In the genomic region with DNA sequence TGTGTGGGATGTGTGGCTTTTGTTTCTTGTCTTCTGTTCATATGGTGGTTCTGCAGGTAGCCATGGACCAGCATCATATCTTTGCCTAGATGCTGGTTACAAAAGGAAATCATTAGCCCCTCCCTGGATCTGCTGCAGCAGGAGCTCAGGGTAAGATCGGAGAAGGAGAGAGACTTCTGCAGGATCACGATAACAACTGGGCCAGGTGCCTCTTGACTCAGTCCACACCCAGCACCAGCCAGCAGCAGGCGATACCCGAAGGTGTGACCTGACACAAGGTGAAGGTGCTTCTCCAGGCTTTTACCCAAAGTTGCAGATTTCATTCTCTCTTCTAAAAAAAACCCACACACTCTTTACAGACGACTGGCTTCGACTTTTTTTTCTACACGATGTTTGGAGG, we compare ENCODE assay signal across 9 mouse cellular contexts. TPM values are rescaled to one million over a fixed set of nuclear protein-coding genes. Genes with fewer than 3 reads are reported as not detected.
DNase-seq lines count a peak whose midpoint lies in the region; ATAC-seq and TF ChIP-seq lines count a peak whose summit lies in the region.
"Had no signal": no experiment of that assay in that cellular context is flagged by ENCODE, and none has a peak within 500 bp of the region (broad histone marks: within the 10 kb centered on the region; RNA-seq: fewer than 3 reads in every experiment).

No protein-coding gene starts in this region.

- peak overlapping the region; percentile 73 for H3K4me3 ChIP-seq in heart, embryonic 10.5 days
- H3K4me3 ChIP-seq in MEL (ENCODE audit: control insufficient read depth in 1 of 2, insufficient read depth in 1 of 2, low read depth in 2 of 2, low read length in 2 of 2) = peak overlapping the region in 1 of 2 experiments; percentile 92; a peak in 2 of 4 replicates
- H3K4me3 ChIP-seq in hindbrain, embryonic 10.5 days = peak overlapping the region; percentile 74
- peak overlapping the region; percentile 83 for H3K4me3 ChIP-seq in liver, postnatal 0 days (ENCODE audit: low read depth, low read length)

- H3K9ac ChIP-seq in MEL (ENCODE audit: control insufficient read depth, low read depth, low read length, poor library complexity, severe bottlenecking) = no peak overlapping the region
- H3K9ac ChIP-seq in liver, postnatal 0 days (replicated peaks) = peak overlapping the region; percentile 87

- ATAC-seq in liver, postnatal 0 days = peak; percentile 61

- peak overlapping the region; percentile 92 for H3K4me2 ChIP-seq in liver, postnatal 0 days (ENCODE audit: low read depth, low read length)

- H3K79me2 ChIP-seq in MEL (ENCODE audit: control insufficient read depth, insufficient read depth, low read length, poor library complexity) = peaks cover 70% of the 10 kb centered on the region

- no peak for TF ChIP-seq RAD21 in MEL (IDR thresholded peaks at IDR 0.05; ENCODE audit: low read depth, low read length)

- H3K27me3 ChIP-seq in heart, embryonic 10.5 days (ENCODE audit: insufficient read depth, poor library complexity, severe bottlenecking) = no peaks in the 10 kb centered on the region
- no peaks in the 10 kb centered on the region for H3K27me3 ChIP-seq in MEL (ENCODE audit: control insufficient read depth in 1 of 2, insufficient read depth in 2 of 2, low read length in 2 of 2)
- no peaks in the 10 kb centered on the region for H3K27me3 ChIP-seq in hindbrain, embryonic 10.5 days (ENCODE audit: insufficient read depth, poor library complexity, severe bottlenecking)
- H3K27me3 ChIP-seq in liver, postnatal 0 days (ENCODE audit: insufficient read depth, low read length) = no peaks in the 10 kb centered on the region

- no peak for TF ChIP-seq POLR2A in MEL (IDR thresholded peaks at IDR 0.05; ENCODE audit: control insufficient read depth in 1 of 2, insufficient read depth in 1 of 2, low read depth in 1 of 2, low read length in 2 of 2, poor library complexity in 1 of 2)

- peak; percentile 83 for DNase-seq in heart, embryonic 10.5 days (ENCODE audit: low spot score)
- DNase-seq in heart, adult 8-10 months (ENCODE audit: low spot score) = no peak
- peak; percentile 44 for DNase-seq in MEL (ENCODE audit: low read depth, low spot score)
- DNase-seq in hindbrain, embryonic 10.5 days (ENCODE audit: low spot score) = no peak
- DNase-seq in liver, postnatal 0 days = peak; percentile 52
- no peak for DNase-seq in ovary, postnatal 14 days (ENCODE audit: low spot score)
- DNase-seq in cerebellum, adult 8-10 months = no peak
- no peak for DNase-seq in retina, embryonic 14.5 days (ENCODE audit: low spot score)
- DNase-seq: cerebellum, adult 11-12 months had no signal

- peaks cover 38% of the 10 kb centered on the region for H3K36me3 ChIP-seq in heart, embryonic 10.5 days
- peaks cover 0 to 37% of the 10 kb centered on the region in 2 experiments; a peak in 3 of 4 replicates for H3K36me3 ChIP-seq in MEL (ENCODE audit: control insufficient read depth in 1 of 2, insufficient read depth in 2 of 2, low read length in 2 of 2)
- peaks cover 65% of the 10 kb centered on the region for H3K36me3 ChIP-seq in hindbrain, embryonic 10.5 days
- H3K36me3 ChIP-seq in liver, postnatal 0 days (replicated peaks; ENCODE audit: insufficient read depth, low read length) = peaks cover 22% of the 10 kb centered on the region

- peak in 1 of 2 experiments; percentile 30; a peak in 1 of 4 replicates for TF ChIP-seq EP300 in MEL (IDR thresholded peaks at IDR 0.05; ENCODE audit: low read depth in 1 of 2, low read length in 2 of 2)
- TF ChIP-seq EP300 in liver, postnatal 0 days (IDR thresholded peaks at IDR 0.05; ENCODE audit: low read depth) = peak; percentile 56; the same call in 1 of the 2 replicates

- TF ChIP-seq CTCF in MEL (IDR thresholded peaks at IDR 0.05 in 2 of 3, conservative IDR thresholded peaks at IDR 0.05 in 1 of 3; ENCODE audit: control insufficient read depth in 1 of 3, insufficient read depth in 1 of 3, low read depth in 2 of 3, low read length in 3 of 3, poor library complexity in 1 of 3, severe bottlenecking in 1 of 3) = no peak
- no peak for TF ChIP-seq CTCF in liver, postnatal 0 days (IDR thresholded peaks at IDR 0.05; ENCODE audit: low read depth)

- 62% methylated on average over 7 of the region's 7 CpGs for WGBS in heart, embryonic 10.5 days
- WGBS in hindbrain, embryonic 10.5 days = 74% methylated on average over 7 of the region's 7 CpGs
- 50% methylated on average over 7 of the region's 7 CpGs for WGBS in liver, postnatal 0 days (ENCODE audit: insufficient replicate concordance)

- no peaks in the 10 kb centered on the region for H3K9me3 ChIP-seq in heart, embryonic 10.5 days
- H3K9me3 ChIP-seq in MEL (replicated peaks; ENCODE audit: insufficient read depth, low read length) = no peaks in the 10 kb centered on the region
- no peaks in the 10 kb centered on the region for H3K9me3 ChIP-seq in hindbrain, embryonic 10.5 days
- H3K9me3 ChIP-seq in liver, postnatal 0 days (ENCODE audit: low read length) = no peaks in the 10 kb centered on the region

- peaks cover 74% of the 10 kb centered on the region for H3K4me1 ChIP-seq in heart, embryonic 10.5 days
- peaks cover 11 to 42% of the 10 kb centered on the region in 2 experiments for H3K4me1 ChIP-seq in MEL (ENCODE audit: control insufficient read depth in 1 of 2, insufficient read depth in 2 of 2, low read length in 2 of 2)
- H3K4me1 ChIP-seq in hindbrain, embryonic 10.5 days (replicated peaks) = peaks cover 67% of the 10 kb centered on the region
- peaks cover 52% of the 10 kb centered on the region for H3K4me1 ChIP-seq in liver, postnatal 0 days (ENCODE audit: insufficient read depth)

- H3K27ac ChIP-seq in heart, embryonic 10.5 days = no peak overlapping the region
- no peak overlapping the region for H3K27ac ChIP-seq in MEL (ENCODE audit: control insufficient read depth, low read depth, low read length)
- H3K27ac ChIP-seq in hindbrain, embryonic 10.5 days = no peak overlapping the region
- peak overlapping the region; percentile 26; the same call in 1 of the 2 replicates for H3K27ac ChIP-seq in liver, postnatal 0 days (ENCODE audit: low read depth)

TF ChIP-seq in MEL, 35 proteins besides CTCF, POLR2A, EP300 and RAD21:
- TF ChIP-seq NELFE (IDR thresholded peaks at IDR 0.05; ENCODE audit: low read depth, low read length) = no peak
- TF ChIP-seq ZMIZ1 (IDR thresholded peaks at IDR 0.05; ENCODE audit: low read depth, low read length) = no peak
- TF ChIP-seq ETS1 (IDR thresholded peaks at IDR 0.05; ENCODE audit: low read depth, low read length) = no peak
- TF ChIP-seq TAL1 (IDR thresholded peaks at IDR 0.05; ENCODE audit: low read length) = peak; percentile 38
- no peak for TF ChIP-seq MAZ (IDR thresholded peaks at IDR 0.05; ENCODE audit: low read depth, low read length)
- TF ChIP-seq TCF12 (IDR thresholded peaks at IDR 0.05; ENCODE audit: low read depth, low read length) = peak; percentile 58
TF ChIP-seq in MEL: peak in this region for 2.

RNA-seq across cellular contexts. Expression of gene Limd1, which starts 2.6 kb away (rescaled TPM):
- 39.0 and 39.2 TPM in 2 replicates for polyA plus RNA-seq in heart, embryonic 10.5 days (2016; fragmentation: Nextera tagmentation; extraction: Ambion mirVana)
- 10 to 100 TPM; 34.0 to 52.2 (median 36.9) TPM for total RNA-seq in heart, adult 8-10 months (2022)
- 32.0 and 37.5 TPM in 2 replicates for total RNA-seq in MEL (2012; rRNA removed)
- 10 to 100 TPM in 1 of 2 experiments, not detected in 1; 32.6 TPM for polyA plus RNA-seq in MEL (2012; ENCODE audit: insufficient read depth in 1 of 2, insufficient read length in 2 of 2, low read depth in 1 of 2, low replicate concordance in 2 of 2, missing spikeins in 1 of 2)
- polyA plus RNA-seq in hindbrain, embryonic 10.5 days (2016; fragmentation: Nextera tagmentation; extraction: Ambion mirVana) = 49.0 and 53.1 TPM in 2 replicates
- polyA plus RNA-seq in liver, postnatal 0 days (2015; fragmentation: Nextera tagmentation; extraction: Ambion mirVana) = 11.9 and 12.4 TPM in 2 replicates

RNA-seq across cellular contexts. Expression of gene Sacm1l, which starts 48.4 kb away (rescaled TPM):
- 42.6 and 48.6 TPM in 2 replicates for polyA plus RNA-seq in heart, embryonic 10.5 days (2016; fragmentation: Nextera tagmentation; extraction: Ambion mirVana)
- 10 to 100 TPM; 29.5 to 36.0 (median 32.5) TPM for total RNA-seq in heart, adult 8-10 months (2022)
- 20.5 and 20.8 TPM in 2 replicates for total RNA-seq in MEL (2012; rRNA removed)
- 10 to 100 TPM in 1 of 2 experiments, not detected in 1; 21.7 TPM for polyA plus RNA-seq in MEL (2012; ENCODE audit: insufficient read depth in 1 of 2, insufficient read length in 2 of 2, low read depth in 1 of 2, low replicate concordance in 2 of 2, missing spikeins in 1 of 2)
- 35.8 and 44.0 TPM in 2 replicates for polyA plus RNA-seq in hindbrain, embryonic 10.5 days (2016; fragmentation: Nextera tagmentation; extraction: Ambion mirVana)
- polyA plus RNA-seq in liver, postnatal 0 days (2015; fragmentation: Nextera tagmentation; extraction: Ambion mirVana) = 21.0 and 22.2 TPM in 2 replicates

Comparison
In these comparisons a context has a peak if more than half of its experiments do, and no peak if none do; other contexts are left out.
1. DNase-seq: peak in heart, embryonic 10.5 days (single experiment), MEL (single experiment) and liver, postnatal 0 days (single experiment); none in heart, adult 8-10 months (single experiment), hindbrain, embryonic 10.5 days (single experiment), ovary, postnatal 14 days (single experiment), cerebellum, adult 8-10 months (single experiment) and retina, embryonic 14.5 days (single experiment).